ENCODE assay signal across 14 mouse cellular contexts in genomic region chr4:140084064-140084463, GRCm38 (mm10).
DNase-seq lines count a peak whose midpoint lies in the region; ATAC-seq and TF ChIP-seq lines count a peak whose summit lies in the region.
"Had no signal": no experiment of that assay in that cellular context is flagged by ENCODE, and none has a peak within 500 bp of the region (broad histone marks: within the 10 kb centered on the region; RNA-seq: fewer than 3 reads in every experiment).

No protein-coding gene starts in this region.

- H3K27ac ChIP-seq in embryonic facial prominence, embryonic 14.5 days (replicated peaks; ENCODE audit: low read depth, low read length): 0 out of 2 replicates have a peak overlapping the region, but pooled peaks have one; percentile 44
- H3K27ac ChIP-seq in embryonic facial prominence, embryonic 10.5 days (replicated peaks): no peak overlapping the region
- H3K27ac ChIP-seq in hindbrain, embryonic 13.5 days: peak overlapping the region; percentile 48
- H3K27ac ChIP-seq in hindbrain, embryonic 11.5 days (ENCODE audit: low read depth, low read length): no peak overlapping the region
- H3K27ac ChIP-seq in stomach, embryonic 14.5 days (ENCODE audit: low read length): peak overlapping the region; percentile 44; the same call in 1 of the 2 replicates
- H3K27ac ChIP-seq in stomach, postnatal 0 days (replicated peaks): no peak overlapping the region
- H3K27ac ChIP-seq: liver, embryonic 14.5 days had no signal

- no peak overlapping the region for H3K9ac ChIP-seq in embryonic facial prominence, embryonic 14.5 days (ENCODE audit: low read depth, low read length)
- no peak overlapping the region for H3K9ac ChIP-seq in hindbrain, embryonic 13.5 days
- no peak overlapping the region for H3K9ac ChIP-seq in hindbrain, embryonic 11.5 days (ENCODE audit: low read depth, low read length)
- no peak overlapping the region for H3K9ac ChIP-seq in stomach, embryonic 14.5 days (replicated peaks; ENCODE audit: low read depth, low read length)
- no peak overlapping the region for H3K9ac ChIP-seq in stomach, postnatal 0 days (ENCODE audit: low read length)
- H3K9ac ChIP-seq: liver, embryonic 14.5 days had no signal

- TF ChIP-seq CTCF in stomach, postnatal 0 days (IDR thresholded peaks at IDR 0.05; ENCODE audit: low read depth): no peak

- H3K9me3 ChIP-seq in embryonic facial prominence, embryonic 14.5 days (ENCODE audit: control insufficient read depth, low read length): no peaks in the 10 kb centered on the region
- no peaks in the 10 kb centered on the region for H3K9me3 ChIP-seq in embryonic facial prominence, embryonic 10.5 days
- no peaks in the 10 kb centered on the region for H3K9me3 ChIP-seq in hindbrain, embryonic 13.5 days
- no peaks in the 10 kb centered on the region for H3K9me3 ChIP-seq in hindbrain, embryonic 11.5 days (ENCODE audit: control insufficient read depth, low read length)
- H3K9me3 ChIP-seq in stomach, embryonic 14.5 days (ENCODE audit: control insufficient read depth, low read depth, low read length): no peaks in the 10 kb centered on the region
- no peaks in the 10 kb centered on the region for H3K9me3 ChIP-seq in stomach, postnatal 0 days (ENCODE audit: control insufficient read depth, low read length)

- 71% methylated on average over 5 of the region's 5 CpGs for WGBS in embryonic facial prominence, embryonic 14.5 days
- WGBS in embryonic facial prominence, embryonic 10.5 days: 75% methylated on average over 5 of the region's 5 CpGs
- WGBS in hindbrain, embryonic 13.5 days: 78% methylated on average over 5 of the region's 5 CpGs
- WGBS in hindbrain, embryonic 11.5 days: 71% methylated on average over 5 of the region's 5 CpGs
- 83% methylated on average over 5 of the region's 5 CpGs for WGBS in stomach, embryonic 14.5 days
- WGBS in stomach, postnatal 0 days: 80% methylated on average over 5 of the region's 5 CpGs

- no peaks in the 10 kb centered on the region for H3K27me3 ChIP-seq in embryonic facial prominence, embryonic 14.5 days (replicated peaks; ENCODE audit: control insufficient read depth, insufficient read depth, low read length)
- no peaks in the 10 kb centered on the region for H3K27me3 ChIP-seq in embryonic facial prominence, embryonic 10.5 days (replicated peaks; ENCODE audit: low read depth, poor library complexity, severe bottlenecking)
- H3K27me3 ChIP-seq in hindbrain, embryonic 13.5 days: 0 out of 2 replicates have a peak, but pooled peaks cover 6% of the 10 kb centered on the region
- no peaks in the 10 kb centered on the region for H3K27me3 ChIP-seq in hindbrain, embryonic 11.5 days (ENCODE audit: control insufficient read depth, insufficient read depth, low read length)
- H3K27me3 ChIP-seq in stomach, embryonic 14.5 days (ENCODE audit: control insufficient read depth, insufficient read depth, low read length): no peaks in the 10 kb centered on the region
- H3K27me3 ChIP-seq in stomach, postnatal 0 days (ENCODE audit: control insufficient read depth, insufficient read depth, low read length): no peaks in the 10 kb centered on the region

- no peak overlapping the region for H3K4me2 ChIP-seq in embryonic facial prominence, embryonic 14.5 days (ENCODE audit: low read depth, low read length)
- no peak overlapping the region for H3K4me2 ChIP-seq in hindbrain, embryonic 13.5 days
- H3K4me2 ChIP-seq in hindbrain, embryonic 11.5 days (replicated peaks; ENCODE audit: low read depth, low read length): no peak overlapping the region
- no peak overlapping the region for H3K4me2 ChIP-seq in stomach, embryonic 14.5 days (replicated peaks; ENCODE audit: low read depth, low read length)
- H3K4me2 ChIP-seq in stomach, postnatal 0 days (replicated peaks; ENCODE audit: low read depth): no peak overlapping the region

- ATAC-seq in embryonic facial prominence, embryonic 14.5 days (ENCODE audit: low read depth): no peak
- no peak for ATAC-seq in hindbrain, embryonic 13.5 days (ENCODE audit: low FRiP score)
- ATAC-seq in hindbrain, embryonic 11.5 days (ENCODE audit: low FRiP score): no peak
- 0 out of 2 replicates have a peak, but pooled peaks have one; percentile 33 for ATAC-seq in stomach, embryonic 14.5 days (ENCODE audit: insufficient number of reproducible peaks, insufficient read depth, low FRiP score, low read depth)
- no peak for ATAC-seq in stomach, postnatal 0 days (ENCODE audit: low FRiP score, low TSS enrichment)
- no peak for ATAC-seq in inflammation-experienced regulatory T-cells, adult 6 months
- ATAC-seq: lung, postnatal 0 days; Patski had no signal

- DNase-seq in embryonic facial prominence, embryonic 14.5 days (ENCODE audit: low spot score): no peak
- no peak for DNase-seq in embryonic facial prominence, embryonic 10.5 days (ENCODE audit: low spot score)
- DNase-seq in hindbrain, embryonic 11.5 days (ENCODE audit: low spot score): no peak
- DNase-seq in stomach, postnatal 0 days (ENCODE audit: low spot score): no peak
- no peak for DNase-seq in ovary, postnatal 10 days (ENCODE audit: low spot score)
- DNase-seq: B cell, adult 2 months had no signal

- 0 out of 2 replicates have a peak, but pooled peaks cover 4% of the 10 kb centered on the region for H3K4me1 ChIP-seq in embryonic facial prominence, embryonic 14.5 days (ENCODE audit: control insufficient read depth, insufficient read depth, low read length)
- peaks cover 14% of the 10 kb centered on the region for H3K4me1 ChIP-seq in embryonic facial prominence, embryonic 10.5 days
- peaks cover 27% of the 10 kb centered on the region for H3K4me1 ChIP-seq in hindbrain, embryonic 13.5 days (replicated peaks)
- H3K4me1 ChIP-seq in hindbrain, embryonic 11.5 days (replicated peaks; ENCODE audit: control insufficient read depth, insufficient read depth, low read length): no peaks in the 10 kb centered on the region; the same call in 1 of the 2 replicates
- no peaks in the 10 kb centered on the region for H3K4me1 ChIP-seq in stomach, embryonic 14.5 days (ENCODE audit: control insufficient read depth, insufficient read depth, low read length)
- H3K4me1 ChIP-seq in stomach, postnatal 0 days (replicated peaks; ENCODE audit: control insufficient read depth, insufficient read depth): no peaks in the 10 kb centered on the region

- no peak for TF ChIP-seq EP300 in stomach, postnatal 0 days (optimal IDR thresholded peaks at IDR 0.05)

- H3K4me3 ChIP-seq in embryonic facial prominence, embryonic 14.5 days (ENCODE audit: low read depth, low read length): no peak overlapping the region
- no peak overlapping the region for H3K4me3 ChIP-seq in embryonic facial prominence, embryonic 10.5 days
- no peak overlapping the region for H3K4me3 ChIP-seq in hindbrain, embryonic 13.5 days
- no peak overlapping the region for H3K4me3 ChIP-seq in hindbrain, embryonic 11.5 days (ENCODE audit: low read depth, low read length)
- no peak overlapping the region for H3K4me3 ChIP-seq in stomach, embryonic 14.5 days (ENCODE audit: low read depth, low read length)
- H3K4me3 ChIP-seq in stomach, postnatal 0 days (ENCODE audit: low read depth, low read length): no peak overlapping the region
- H3K4me3 ChIP-seq: erythroblast, embryonic 14.5 days; myocyte had no signal

- no peaks in the 10 kb centered on the region for H3K36me3 ChIP-seq in embryonic facial prominence, embryonic 14.5 days (ENCODE audit: control insufficient read depth, insufficient read depth, low read length)
- no peaks in the 10 kb centered on the region for H3K36me3 ChIP-seq in embryonic facial prominence, embryonic 10.5 days (replicated peaks)
- H3K36me3 ChIP-seq in hindbrain, embryonic 13.5 days: no peaks in the 10 kb centered on the region
- no peaks in the 10 kb centered on the region for H3K36me3 ChIP-seq in hindbrain, embryonic 11.5 days (ENCODE audit: control insufficient read depth, insufficient read depth, low read length)
- H3K36me3 ChIP-seq in stomach, embryonic 14.5 days (ENCODE audit: control insufficient read depth, insufficient read depth, low read length): no peaks in the 10 kb centered on the region
- no peaks in the 10 kb centered on the region for H3K36me3 ChIP-seq in stomach, postnatal 0 days (ENCODE audit: control insufficient read depth, insufficient read depth, low read length)

Comparison
In these comparisons a context has a peak if more than half of its experiments do, and no peak if none do; other contexts are left out.
1. H3K27ac ChIP-seq: peak in embryonic facial prominence, embryonic 14.5 days (single experiment), hindbrain, embryonic 13.5 days (single experiment) and stomach, embryonic 14.5 days (single experiment); none in embryonic facial prominence, embryonic 10.5 days (single experiment), hindbrain, embryonic 11.5 days (single experiment) and stomach, postnatal 0 days (single experiment).